Mouse (Mus musculus) fat pad, adult 2 months (tissue): ENCODE data around the gene Cmya5.

Source experiments
- DNase-seq: peaks from one replicate; pipeline ENCODE4 v3.0.0-alpha.2; 2011; ENCODE audit warnings: low read depth, low spot score; ENCODE audit errors: extremely low read depth

Cmya5 gene

GRCm38 (mm10) chr13:93000640-93001351 lies 143.7 kb downstream of the Cmya5 start:
- no peak for DNase-seq

GRCm38 (mm10) chr13:92999860-93000259 lies 144.7 kb downstream of the Cmya5 start:
- no peak for DNase-seq

GRCm38 (mm10) chr13:92994743-92995142 lies 149.8 kb downstream of the Cmya5 start:
- DNase-seq, result no peak

- no peak for DNase-seq
Observed at GRCm38 (mm10) chr13:92992823-92993222, 151.7 kb downstream of the Cmya5 start.
